Mouse (Mus musculus) limb, embryonic 13.5 days (tissue): ENCODE measurements around the gene Oaz3. TPM values are rescaled to one million over a fixed set of nuclear protein-coding genes. Genes with fewer than 3 reads are reported as not detected.
A peak's percentile ranks its signal among the peaks of the same experiment; 100 is the strongest.

Experiments
- ATAC-seq: fragments of 200-750 bp; cut with Nextera tagmentation; 2 replicates; pipeline ENCODE4 v1.8.0; 2017; ENCODE audit warnings: low read depth, moderate number of reproducible peaks, moderate TSS enrichment; ENCODE audit not compliant: low FRiP score
- H3K27ac ChIP-seq: fragments of 300-500 bp; sonication (generic); 2 replicates; pipeline ENCODE4 v1.5.1; 2015; ENCODE audit warnings: inconsistent platforms, mild to moderate bottlenecking, moderate library complexity
- H3K27me3 ChIP-seq: fragments of 300-500 bp; sonication (generic); 2 replicates; pipeline ENCODE4 v1.6.1; 2015; ENCODE audit warnings: mild to moderate bottlenecking, inconsistent platforms
- H3K36me3 ChIP-seq: fragments of 300-500 bp; sonication (generic); 2 replicates; pipeline ENCODE4 v1.6.1; 2015; ENCODE audit warnings: inconsistent platforms, mild to moderate bottlenecking, moderate library complexity
- H3K4me1 ChIP-seq: fragments of 300-500 bp; sonication (generic); 2 replicates; pipeline ENCODE4 v1.6.1; 2015; ENCODE audit warnings: inconsistent platforms
- H3K4me2 ChIP-seq: fragments of 300-500 bp; sonication (generic); replicated peaks from 2 replicates; pipeline ENCODE4 v1.6.1; 2015; ENCODE audit warnings: inconsistent platforms, mild to moderate bottlenecking, moderate library complexity
- H3K4me3 ChIP-seq: fragments of 300-500 bp; sonication (generic); 2 replicates; pipeline ENCODE4 v1.5.1; 2015; ENCODE audit warnings: moderate library complexity, mild to moderate bottlenecking, inconsistent platforms
- H3K9ac ChIP-seq: fragments of 300-500 bp; sonication (generic); 2 replicates; pipeline ENCODE4 v1.6.1; 2015; ENCODE audit warnings: mild to moderate bottlenecking, inconsistent platforms
- H3K9me3 ChIP-seq: fragments of 300-500 bp; sonication (generic); 2 replicates; pipeline ENCODE4 v1.6.1; 2016; ENCODE audit warnings: inconsistent platforms
- WGBS: fragments of 180-500 bp; shearing (Covaris S2); methylation state at CpG from one replicate; pipeline ENCODE4 v1.1.7; 2015; 5-methylcytosine and 5-hydroxymethylcytosine counted together
- polyA plus RNA-seq: library from polyadenylated mRNA; unstranded; fragments of >200 nt; fragmentation: Nextera tagmentation; extraction: Ambion mirVana; gene quantifications from 2 replicates; pipeline ENCODE4 v1.2.1, GENCODE M21; 2015

Gene Oaz3
- polyA plus RNA-seq, 1 experiment from 2014 or later, result 0.94 TPM

- Histone ChIP-seq H3K9ac (peak overlapping the region; percentile 45), H3K36me3 (no peaks in the 10 kb centered on the region), H3K4me2 (peak overlapping the region; percentile 63), H3K9me3 (no peaks in the 10 kb centered on the region), H3K27me3 (peaks cover 82% of the 10 kb centered on the region), H3K27ac (no peak overlapping the region), H3K4me3 (peak overlapping the region; percentile 32), H3K4me1 (peaks cover 9% of the 10 kb centered on the region)
- no peak for ATAC-seq
- WGBS, result 2% methylated on average over 20 of the region's 20 CpGs
These were observed 44.7 kb downstream of the Oaz3 start for GRCm38 (mm10) chr3:94398943-94399481.

- Histone ChIP-seq H3K36me3 (no peaks in the 10 kb centered on the region), H3K4me3 (peak within 1 kb of the TSS; percentile 32), H3K9ac (peak within 1 kb of the TSS; percentile 45), H3K27ac (no peak within 1 kb of the TSS), H3K4me2 (peak within 1 kb of the TSS; percentile 63), H3K4me1 (peaks cover 14% of the 10 kb centered on the region), H3K9me3 (no peaks in the 10 kb centered on the region), H3K27me3 (peaks cover 75% of the 10 kb centered on the region)
- ATAC-seq, result no peak
- 70% methylated on average over 6 of the region's 6 CpGs for WGBS
These were observed 45.5 kb downstream of the Oaz3 start, which contains the start of gene Lingo4 for GRCm38 (mm10) chr3:94398217-94398616. TSS of gene Lingo4 (plus strand) at chr3:94398517.

GRCm38 (mm10) chr3:94396851-94397250, 46.9 kb downstream of the Oaz3 start:
- ATAC-seq, result no peak
- Histone ChIP-seq H3K4me3 (no peak overlapping the region), H3K27me3 (peaks cover 61% of the 10 kb centered on the region), H3K9ac (no peak overlapping the region), H3K36me3 (no peaks in the 10 kb centered on the region), H3K27ac (no peak overlapping the region), H3K9me3 (no peaks in the 10 kb centered on the region), H3K4me1 (peaks cover 14% of the 10 kb centered on the region), H3K4me2 (no peak overlapping the region)
- WGBS, result 82% methylated on average over 4 of the region's 4 CpGs

- no peaks in the 10 kb centered on the region for H3K9me3 ChIP-seq
- 69% methylated on average over 1 of the region's 1 CpGs for WGBS
- no peak overlapping the region for H3K4me3 ChIP-seq
- no peaks in the 10 kb centered on the region for H3K36me3 ChIP-seq
- peaks cover 56% of the 10 kb centered on the region for H3K27me3 ChIP-seq
- no peak overlapping the region for H3K27ac ChIP-seq
- peaks cover 14% of the 10 kb centered on the region for H3K4me1 ChIP-seq
- no peak for ATAC-seq
- no peak overlapping the region for H3K9ac ChIP-seq
- H3K4me2 ChIP-seq, result no peak overlapping the region
These were observed 47.4 kb downstream of the Oaz3 start for GRCm38 (mm10) chr3:94396336-94396735.

GRCm38 (mm10) chr3:94393049-94393448, 50.7 kb downstream of the Oaz3 start:
- Histone ChIP-seq H3K27ac (no peak overlapping the region), H3K4me1 (peaks cover 4% of the 10 kb centered on the region; the same call in 1 of the 2 replicates), H3K4me3 (no peak overlapping the region), H3K4me2 (no peak overlapping the region), H3K9ac (no peak overlapping the region), H3K36me3 (no peaks in the 10 kb centered on the region), H3K27me3 (peaks cover 23% of the 10 kb centered on the region), H3K9me3 (no peaks in the 10 kb centered on the region)
- 50% methylated on average over 4 of the region's 4 CpGs for WGBS
- peak; percentile 82 for ATAC-seq

- Histone ChIP-seq H3K27me3 (peaks cover 14% of the 10 kb centered on the region), H3K36me3 (no peaks in the 10 kb centered on the region), H3K4me1 (peaks cover 4% of the 10 kb centered on the region; the same call in 1 of the 2 replicates), H3K4me2 (no peak overlapping the region), H3K9ac (no peak overlapping the region), H3K9me3 (no peaks in the 10 kb centered on the region), H3K27ac (no peak overlapping the region), H3K4me3 (no peak overlapping the region)
- ATAC-seq, result no peak
- 81% methylated on average over 2 of the region's 2 CpGs for WGBS
These were observed 51.6 kb downstream of the Oaz3 start for GRCm38 (mm10) chr3:94392128-94392527.

GRCm38 (mm10) chr3:94391001-94391400, 52.7 kb downstream of the Oaz3 start:
- no peaks in the 10 kb centered on the region for H3K36me3 ChIP-seq
- no peaks in the 10 kb centered on the region for H3K9me3 ChIP-seq
- H3K9ac ChIP-seq, result no peak overlapping the region
- no peak overlapping the region for H3K4me2 ChIP-seq
- no peak overlapping the region for H3K4me3 ChIP-seq
- H3K27ac ChIP-seq, result no peak overlapping the region
- H3K4me1 ChIP-seq, result peaks cover 4% of the 10 kb centered on the region; the same call in 1 of the 2 replicates
- H3K27me3 ChIP-seq, result peaks cover 4% of the 10 kb centered on the region; the same call in 1 of the 2 replicates
- 77% methylated on average over 5 of the region's 5 CpGs for WGBS
- no peak for ATAC-seq

GRCm38 (mm10) chr3:94389420-94389819, 54.3 kb downstream of the Oaz3 start:
- WGBS, result 94% methylated on average over 16 of the region's 16 CpGs
- no peaks in the 10 kb centered on the region; the same call in 1 of the 2 replicates for H3K27me3 ChIP-seq
- ATAC-seq, result no peak

GRCm38 (mm10) chr3:94388047-94388446, 55.7 kb downstream of the Oaz3 start:
- 73% methylated on average over 5 of the region's 5 CpGs for WGBS

More at GRCm38 (mm10) chr3:94389420-94389819, 54.3 kb downstream of the Oaz3 start:
- no peak overlapping the region for H3K4me3 ChIP-seq
- no peak overlapping the region for H3K27ac ChIP-seq
- H3K9me3 ChIP-seq, result no peaks in the 10 kb centered on the region
- H3K9ac ChIP-seq, result no peak overlapping the region
- no peaks in the 10 kb centered on the region for H3K36me3 ChIP-seq
- no peak overlapping the region for H3K4me2 ChIP-seq
- H3K4me1 ChIP-seq, result peaks cover 4% of the 10 kb centered on the region; the same call in 1 of the 2 replicates

GRCm38 (mm10) chr3:94387391-94387790, 56.3 kb downstream of the Oaz3 start:
- Histone ChIP-seq H3K27ac (no peak overlapping the region), H3K9me3 (no peaks in the 10 kb centered on the region), H3K4me2 (no peak overlapping the region), H3K9ac (no peak overlapping the region), H3K27me3 (peaks cover 4% of the 10 kb centered on the region; the same call in 1 of the 2 replicates), H3K4me1 (no peaks in the 10 kb centered on the region), H3K36me3 (no peaks in the 10 kb centered on the region), H3K4me3 (no peak overlapping the region)
- no peak for ATAC-seq
- 89% methylated on average over 10 of the region's 10 CpGs for WGBS

More at GRCm38 (mm10) chr3:94388047-94388446, 55.7 kb downstream of the Oaz3 start:
- no peaks in the 10 kb centered on the region for H3K9me3 ChIP-seq
- no peak overlapping the region for H3K4me2 ChIP-seq
- H3K27me3 ChIP-seq, result peaks cover 4% of the 10 kb centered on the region; the same call in 1 of the 2 replicates
- no peak overlapping the region for H3K4me3 ChIP-seq
- H3K36me3 ChIP-seq, result no peaks in the 10 kb centered on the region
- H3K27ac ChIP-seq, result no peak overlapping the region
- ATAC-seq, result no peak
- H3K4me1 ChIP-seq, result no peaks in the 10 kb centered on the region
- H3K9ac ChIP-seq, result no peak overlapping the region

GRCm38 (mm10) chr3:94386671-94387070, 57.0 kb downstream of the Oaz3 start:
- H3K27me3 ChIP-seq, result peaks cover 4% of the 10 kb centered on the region; the same call in 1 of the 2 replicates
- H3K9me3 ChIP-seq, result no peaks in the 10 kb centered on the region
- H3K4me1 ChIP-seq, result no peaks in the 10 kb centered on the region
- H3K4me3 ChIP-seq, result no peak overlapping the region
- no peaks in the 10 kb centered on the region for H3K36me3 ChIP-seq
- H3K27ac ChIP-seq, result no peak overlapping the region
- H3K9ac ChIP-seq, result no peak overlapping the region
- ATAC-seq, result peak; percentile 55; the same call in 1 of the 2 replicates
- WGBS, result 52% methylated on average over 4 of the region's 4 CpGs
- H3K4me2 ChIP-seq, result no peak overlapping the region

- no peak for ATAC-seq
- Histone ChIP-seq H3K27ac (no peak overlapping the region), H3K4me2 (no peak overlapping the region), H3K27me3 (peaks cover 4% of the 10 kb centered on the region; the same call in 1 of the 2 replicates), H3K9ac (no peak overlapping the region), H3K9me3 (no peaks in the 10 kb centered on the region), H3K4me3 (no peak overlapping the region), H3K4me1 (peaks cover 4% of the 10 kb centered on the region; the same call in 1 of the 2 replicates), H3K36me3 (no peaks in the 10 kb centered on the region)
- 71% methylated on average over 3 of the region's 3 CpGs for WGBS
These were observed 60.2 kb downstream of the Oaz3 start for GRCm38 (mm10) chr3:94383476-94383875.
